Mouse (Mus musculus) heart, postnatal 0 days (tissue): ENCODE data around the gene Ccdc122.

Experiments
- CTCF ChIP-seq: IDR thresholded peaks from 2 replicates; pipeline ENCODE4 v1.5.1; 2016; ENCODE audit warnings: antibody characterized with exemption, control low read depth, low read depth
- EP300 ChIP-seq: IDR thresholded peaks from 2 replicates; pipeline ENCODE4 v1.6.1; 2016; ENCODE audit warnings: antibody characterized with exemption, low read depth

- TF ChIP-seq CTCF: no peak
- TF ChIP-seq EP300: no peak
These were observed 114.9 kb downstream of the Ccdc122 start for GRCm38 (mm10) chr14:77151431-77151830.
